Mouse (Mus musculus) 3T3-L1 (cell line): ENCODE results near the gene Arfgap3.
"Not testable (repeated sequence)": the region's sequence is repeated elsewhere in the genome, so short reads cannot be mapped to it uniquely, and the experiment has no call there.

ENCODE experiments used
- DNase-seq: peaks from one replicate; pipeline ENCODE4 v3.0.0-alpha.2; 2015; ENCODE audit warnings: low read depth, low spot score

Gene Arfgap3

GRCm38 (mm10) chr15:83349954-83350711 lies at the start of gene Arfgap3:
Gene Arfgap3, minus strand, starts transcription at chr15:83350247.
- peak; percentile 82 for DNase-seq

- DNase-seq: no peak
Observed at GRCm38 (mm10) chr15:83392722-83393121, 42.7 kb upstream of the Arfgap3 start.

GRCm38 (mm10) chr15:83387911-83388310 lies 37.9 kb upstream of the Arfgap3 start:
- peak; percentile 64 for DNase-seq

- DNase-seq: peak; percentile 67
Observed at GRCm38 (mm10) chr15:83383633-83384032, 33.6 kb upstream of the Arfgap3 start.

- DNase-seq: no peak
Observed at GRCm38 (mm10) chr15:83383136-83383535, 33.1 kb upstream of the Arfgap3 start.

GRCm38 (mm10) chr15:83382467-83382866 lies 32.4 kb upstream of the Arfgap3 start:
- no peak for DNase-seq

GRCm38 (mm10) chr15:83377153-83377552 lies 27.1 kb upstream of the Arfgap3 start:
- no peak for DNase-seq

- DNase-seq: peak; percentile 70
Observed at GRCm38 (mm10) chr15:83375136-83375535, 25.1 kb upstream of the Arfgap3 start.

GRCm38 (mm10) chr15:83374076-83374475 lies 24.0 kb upstream of the Arfgap3 start:
- no peak for DNase-seq

- not testable (repeated sequence) for DNase-seq
Observed at GRCm38 (mm10) chr15:83368702-83369101, 18.7 kb upstream of the Arfgap3 start.

- no peak for DNase-seq
Observed at GRCm38 (mm10) chr15:83368261-83368660, 18.2 kb upstream of the Arfgap3 start.

GRCm38 (mm10) chr15:83366933-83367552 lies 17.0 kb upstream of the Arfgap3 start:
- no peak for DNase-seq

- no peak for DNase-seq
Observed at GRCm38 (mm10) chr15:83365697-83366096, 15.7 kb upstream of the Arfgap3 start.

GRCm38 (mm10) chr15:83364194-83364593 lies 14.1 kb upstream of the Arfgap3 start:
- no peak for DNase-seq

- DNase-seq: not testable (repeated sequence)
Observed at GRCm38 (mm10) chr15:83362813-83363212, 12.8 kb upstream of the Arfgap3 start.

- DNase-seq: not testable (repeated sequence)
Observed at GRCm38 (mm10) chr15:83360899-83361298, 10.9 kb upstream of the Arfgap3 start.

- no peak for DNase-seq
Observed at GRCm38 (mm10) chr15:83360140-83360539, 10.1 kb upstream of the Arfgap3 start.

GRCm38 (mm10) chr15:83358476-83358875 lies 8.4 kb upstream of the Arfgap3 start:
- no peak for DNase-seq

- no peak for DNase-seq
Observed at GRCm38 (mm10) chr15:83351546-83351945, 1.5 kb upstream of the Arfgap3 start.

- no peak for DNase-seq
Observed at GRCm38 (mm10) chr15:83350859-83351258, 812 bp upstream of the Arfgap3 start.

GRCm38 (mm10) chr15:83349225-83349953 lies 658 bp downstream of the Arfgap3 start:
- DNase-seq: peak; percentile 21

- DNase-seq: no peak
Observed at GRCm38 (mm10) chr15:83348747-83349146, 1.3 kb downstream of the Arfgap3 start.
